Mouse (Mus musculus): Measurements from ENCODE around the gene Riok1. TPM values are rescaled to one million over a fixed set of nuclear protein-coding genes. Genes with fewer than 3 reads are reported as not detected.

Riok1 gene
- 28.7 and 38.6 TPM in 2 replicates for polyA plus RNA-seq (2012)

DNA sequence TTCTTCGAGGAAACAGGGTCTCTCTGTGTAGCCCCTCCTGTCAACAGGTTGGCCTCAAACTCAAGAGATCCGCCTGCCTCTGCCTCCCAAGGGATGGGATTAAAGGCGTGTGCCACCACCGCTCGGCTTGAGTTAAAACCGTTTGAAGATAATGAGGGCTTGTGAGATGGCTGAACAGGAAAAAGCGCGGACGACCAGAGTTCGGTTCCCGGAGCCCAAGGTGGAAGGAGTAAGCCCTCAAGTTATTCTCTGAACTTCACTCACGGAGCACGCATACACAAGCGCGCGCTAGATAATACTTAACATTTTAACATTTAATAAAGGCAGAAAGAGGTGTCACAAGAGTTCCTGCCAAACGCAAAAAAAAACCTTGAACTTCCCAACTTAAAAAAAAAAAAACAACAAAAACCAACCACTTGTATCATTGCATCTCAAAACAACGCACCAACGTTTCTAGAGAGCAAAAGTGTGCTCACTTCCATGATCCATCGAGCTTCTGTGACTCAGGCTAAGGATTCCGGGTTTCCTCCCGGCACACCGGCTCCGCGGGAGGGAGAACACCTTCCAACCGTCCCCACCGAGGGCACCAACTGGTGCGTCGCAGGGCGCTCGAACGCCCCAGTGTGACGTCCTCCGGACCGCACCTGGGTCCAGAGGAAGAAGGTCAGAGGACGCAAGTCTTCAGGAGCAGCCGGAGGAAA, at the start of gene Riok1:
TSS of gene Riok1 (plus strand) at position 653 of the 701 bp plus-strand sequence.

DNA sequence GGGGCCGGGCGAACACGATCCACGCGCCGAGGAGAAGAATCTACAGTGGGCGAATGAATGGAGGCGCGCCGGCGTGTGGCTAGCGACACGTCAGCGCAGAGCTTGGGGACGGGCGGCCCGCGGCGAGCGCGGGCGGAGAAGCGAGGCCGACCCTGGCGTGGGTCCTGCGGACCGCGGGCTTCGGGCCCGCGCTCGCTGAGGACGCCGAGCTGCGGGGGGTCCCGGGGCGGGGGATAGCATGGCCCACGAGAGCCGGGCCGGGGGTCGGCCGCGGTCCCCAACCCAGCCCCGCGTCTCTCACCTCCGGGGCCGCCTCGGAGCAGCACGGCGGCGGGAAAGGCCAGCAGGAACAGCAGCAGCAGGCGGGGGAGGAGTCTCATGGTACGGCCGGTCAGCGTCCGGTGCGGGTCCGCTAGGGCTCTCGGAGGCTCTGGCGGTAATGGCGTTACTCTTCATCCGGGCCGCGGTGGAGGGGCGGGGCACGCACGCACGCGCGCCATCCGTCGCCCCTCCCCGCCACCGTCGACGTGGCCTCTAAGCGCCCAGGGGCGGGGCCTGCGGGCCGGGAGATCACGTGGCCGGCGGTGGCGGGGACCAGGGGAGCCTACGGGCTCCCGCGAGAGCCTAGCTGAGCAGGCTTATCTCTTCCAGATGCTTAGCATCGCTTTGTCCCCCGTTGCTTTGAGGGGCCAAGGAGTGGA, 42.9 kb upstream of the Riok1 start, which contains the start of gene Ssr1:
TSS of gene Ssr1 (minus strand) at position 514 of the 701 bp plus-strand sequence.

DNA sequence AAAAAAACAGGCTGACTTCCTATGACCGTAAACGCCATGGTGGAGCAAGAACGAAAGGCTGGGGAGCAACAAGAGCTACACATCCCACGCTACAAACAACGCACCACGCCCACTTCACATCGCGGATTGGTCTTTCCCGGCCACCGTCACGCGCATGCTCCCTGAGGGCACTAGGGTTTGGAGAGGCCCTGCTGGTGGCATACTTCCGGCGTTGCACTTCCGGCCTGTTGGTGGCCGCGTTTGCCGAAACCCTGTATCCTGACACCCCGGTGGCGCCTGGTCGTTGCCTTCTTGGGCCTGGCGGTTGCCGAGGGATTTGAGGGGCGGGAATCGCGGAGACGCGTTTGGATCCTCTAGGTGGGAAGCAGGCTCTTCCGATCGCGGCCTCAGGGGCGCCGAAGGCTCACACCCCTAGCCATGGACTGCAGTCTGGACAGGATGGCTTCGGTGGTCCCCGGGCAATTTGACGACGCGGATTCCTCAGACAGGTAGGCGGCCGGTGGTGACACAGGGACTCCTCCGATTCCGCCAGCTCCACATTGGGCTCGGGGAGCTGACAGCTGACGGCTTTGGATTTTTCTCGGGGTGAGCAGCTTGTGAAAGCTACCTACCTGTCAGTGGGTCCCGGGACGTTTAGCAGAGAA, 371 bp downstream of the Riok1 start, which contains the start of gene Cage1:
TSS of gene Cage1 (minus strand) at position 26 of the 644 bp plus-strand sequence.

Other genes starting within 250 kb of the Riok1 start
- gene Ssr1, start 42.8 kb upstream of the Riok1 start, polyA plus RNA-seq (2012) = 97.2 and 111 TPM in 2 replicates
- gene Cage1, start 74 bp downstream of the Riok1 start, polyA plus RNA-seq (2012) = 0.59 and 0.94 TPM in 2 replicates
- 0.14 and 0.23 TPM in 2 replicates for gene Dsp, start 114.3 kb downstream of the Riok1 start, polyA plus RNA-seq (2012)
- 69.5 and 91.5 TPM in 2 replicates for gene Snrnp48, start 167.9 kb downstream of the Riok1 start, polyA plus RNA-seq (2012)